Mouse (Mus musculus): ENCODE results near the gene Zscan21. TPM values are rescaled to one million over a fixed set of nuclear protein-coding genes. Genes with fewer than 3 reads are reported as not detected.

Zscan21 gene
- total RNA-seq, 2 experiments from 2014 or later: 3.8 to 6.8 TPM

Other genes starting within 250 kb of the Zscan21 start
- 45.1 and 49.0 TPM in 2 replicates for gene Pilrb2, start 245.1 kb upstream of the Zscan21 start, total RNA-seq (2015; ENCODE audit: low replicate concordance)
- 12.4 and 30.1 TPM in 2 replicates for gene Pilrb2, start 245.1 kb upstream of the Zscan21 start, total RNA-seq (2017; ENCODE audit: low replicate concordance)
- not detected in 2 replicates for gene Cyp3a13, start 195.3 kb upstream of the Zscan21 start, total RNA-seq (2015; ENCODE audit: low replicate concordance)
- 0.09 TPM in 1 of 2 replicates, not detected in the other for gene Cyp3a13, start 195.3 kb upstream of the Zscan21 start, total RNA-seq (2017; ENCODE audit: low replicate concordance)
- gene Gjc3, start 153.8 kb upstream of the Zscan21 start, total RNA-seq (2015; ENCODE audit: low replicate concordance): not detected in 2 replicates
- not detected in 2 replicates for gene Gjc3, start 153.8 kb upstream of the Zscan21 start, total RNA-seq (2017; ENCODE audit: low replicate concordance)
- not detected in 2 replicates for gene Azgp1, start 135.4 kb upstream of the Zscan21 start, total RNA-seq (2015; ENCODE audit: low replicate concordance)
- gene Azgp1, start 135.4 kb upstream of the Zscan21 start, total RNA-seq (2017; ENCODE audit: low replicate concordance): not detected in 2 replicates
- not detected in 2 replicates for gene Smok3a, start 95.6 kb upstream of the Zscan21 start, total RNA-seq (2015; ENCODE audit: low replicate concordance)
- 0.09 TPM in 1 of 2 replicates, not detected in the other for gene Smok3a, start 95.6 kb upstream of the Zscan21 start, total RNA-seq (2017; ENCODE audit: low replicate concordance)
- not detected in 2 replicates for gene Smok3b, start 95.5 kb upstream of the Zscan21 start, total RNA-seq (2015; ENCODE audit: low replicate concordance)
- not detected in 2 replicates for gene Smok3b, start 95.5 kb upstream of the Zscan21 start, total RNA-seq (2017; ENCODE audit: low replicate concordance)
- gene Smok3c, start 63.7 kb upstream of the Zscan21 start, total RNA-seq (2015; ENCODE audit: low replicate concordance): not detected in 2 replicates
- not detected in 2 replicates for gene Smok3c, start 63.7 kb upstream of the Zscan21 start, total RNA-seq (2017; ENCODE audit: low replicate concordance)
- gene Zkscan1, start 31.8 kb upstream of the Zscan21 start, total RNA-seq (2015; ENCODE audit: low replicate concordance): 10.0 and 15.7 TPM in 2 replicates
- 11.1 and 16.9 TPM in 2 replicates for gene Zkscan1, start 31.8 kb upstream of the Zscan21 start, total RNA-seq (2017; ENCODE audit: low replicate concordance)
- 0.77 TPM in 1 of 2 replicates, not detected in the other for gene Zfp113, start 38.8 kb downstream of the Zscan21 start, total RNA-seq (2015; ENCODE audit: low replicate concordance)
- 2.6 and 5.4 TPM in 2 replicates for gene Zfp113, start 38.8 kb downstream of the Zscan21 start, total RNA-seq (2017; ENCODE audit: low replicate concordance)
- 23.0 and 62.8 TPM in 2 replicates for gene Cops6, start 44.2 kb downstream of the Zscan21 start, total RNA-seq (2015; ENCODE audit: low replicate concordance)
- 17.0 and 19.7 TPM in 2 replicates for gene Cops6, start 44.2 kb downstream of the Zscan21 start, total RNA-seq (2017; ENCODE audit: low replicate concordance)
- 4.8 and 5.6 TPM in 2 replicates for gene Ap4m1, start 55.1 kb downstream of the Zscan21 start, total RNA-seq (2015; ENCODE audit: low replicate concordance)
- 7.9 and 12.5 TPM in 2 replicates for gene Ap4m1, start 55.1 kb downstream of the Zscan21 start, total RNA-seq (2017; ENCODE audit: low replicate concordance)
- 78.0 and 100 TPM in 2 replicates for gene Mcm7, start 55.5 kb downstream of the Zscan21 start, total RNA-seq (2015; ENCODE audit: low replicate concordance)
- gene Mcm7, start 55.5 kb downstream of the Zscan21 start, total RNA-seq (2017; ENCODE audit: low replicate concordance): 155 and 180 TPM in 2 replicates
- 10.6 and 16.9 TPM in 2 replicates for gene Taf6, start 70.5 kb downstream of the Zscan21 start, total RNA-seq (2015; ENCODE audit: low replicate concordance)
- 10.9 and 11.5 TPM in 2 replicates for gene Taf6, start 70.5 kb downstream of the Zscan21 start, total RNA-seq (2017; ENCODE audit: low replicate concordance)
- gene Cnpy4, start 70.6 kb downstream of the Zscan21 start, total RNA-seq (2015; ENCODE audit: low replicate concordance): 7.3 and 12.1 TPM in 2 replicates
- 6.3 and 13.1 TPM in 2 replicates for gene Cnpy4, start 70.6 kb downstream of the Zscan21 start, total RNA-seq (2017; ENCODE audit: low replicate concordance)
- 1.0 TPM in 1 of 2 replicates, not detected in the other for gene Mblac1, start 77.4 kb downstream of the Zscan21 start, total RNA-seq (2015; ENCODE audit: low replicate concordance)
- 2.2 and 2.5 TPM in 2 replicates for gene Mblac1, start 77.4 kb downstream of the Zscan21 start, total RNA-seq (2017; ENCODE audit: low replicate concordance)
- not detected in 2 replicates for gene Nxpe5, start 109.0 kb downstream of the Zscan21 start, total RNA-seq (2015; ENCODE audit: low replicate concordance)
- gene Nxpe5, start 109.0 kb downstream of the Zscan21 start, total RNA-seq (2017; ENCODE audit: low replicate concordance): not detected in 2 replicates
- gene Lamtor4, start 138.6 kb downstream of the Zscan21 start, total RNA-seq (2015; ENCODE audit: low replicate concordance): 34.5 and 63.6 TPM in 2 replicates
- gene Lamtor4, start 138.6 kb downstream of the Zscan21 start, total RNA-seq (2017; ENCODE audit: low replicate concordance): 11.3 and 13.1 TPM in 2 replicates
- gene BC037034, start 147.1 kb downstream of the Zscan21 start, total RNA-seq (2015; ENCODE audit: low replicate concordance): 9.0 and 16.9 TPM in 2 replicates
- 10.5 and 20.8 TPM in 2 replicates for gene BC037034, start 147.1 kb downstream of the Zscan21 start, total RNA-seq (2017; ENCODE audit: low replicate concordance)
- not detected in 2 replicates for gene Gal3st4, start 155.9 kb downstream of the Zscan21 start, total RNA-seq (2015; ENCODE audit: low replicate concordance)
- not detected in 2 replicates for gene Gal3st4, start 155.9 kb downstream of the Zscan21 start, total RNA-seq (2017; ENCODE audit: low replicate concordance)
- 0.21 TPM in 1 of 2 replicates, not detected in the other for gene Gm43720, start 163.1 kb downstream of the Zscan21 start, total RNA-seq (2015; ENCODE audit: low replicate concordance)
- not detected in 2 replicates for gene Gm43720, start 163.1 kb downstream of the Zscan21 start, total RNA-seq (2017; ENCODE audit: low replicate concordance)
- gene Gpc2, start 163.1 kb downstream of the Zscan21 start, total RNA-seq (2015; ENCODE audit: low replicate concordance): 2.9 TPM in 1 of 2 replicates, not detected in the other
- gene Gpc2, start 163.1 kb downstream of the Zscan21 start, total RNA-seq (2017; ENCODE audit: low replicate concordance): 1.7 TPM in 1 of 2 replicates, not detected in the other
- 9.0 and 25.7 TPM in 2 replicates for gene Stag3, start 163.3 kb downstream of the Zscan21 start, total RNA-seq (2015; ENCODE audit: low replicate concordance)
- gene Stag3, start 163.3 kb downstream of the Zscan21 start, total RNA-seq (2017; ENCODE audit: low replicate concordance): 5.6 and 10.9 TPM in 2 replicates
- not detected in 2 replicates for gene Pvrig, start 225.1 kb downstream of the Zscan21 start, total RNA-seq (2015; ENCODE audit: low replicate concordance)
- 0.17 TPM in 1 of 2 replicates, not detected in the other for gene Pvrig, start 225.1 kb downstream of the Zscan21 start, total RNA-seq (2017; ENCODE audit: low replicate concordance)

All from erythroblast, adult 5-6 weeks (primary cell).